Mouse (Mus musculus): ENCODE results near the gene Mcf2l.

The Mcf2l gene

DNA sequence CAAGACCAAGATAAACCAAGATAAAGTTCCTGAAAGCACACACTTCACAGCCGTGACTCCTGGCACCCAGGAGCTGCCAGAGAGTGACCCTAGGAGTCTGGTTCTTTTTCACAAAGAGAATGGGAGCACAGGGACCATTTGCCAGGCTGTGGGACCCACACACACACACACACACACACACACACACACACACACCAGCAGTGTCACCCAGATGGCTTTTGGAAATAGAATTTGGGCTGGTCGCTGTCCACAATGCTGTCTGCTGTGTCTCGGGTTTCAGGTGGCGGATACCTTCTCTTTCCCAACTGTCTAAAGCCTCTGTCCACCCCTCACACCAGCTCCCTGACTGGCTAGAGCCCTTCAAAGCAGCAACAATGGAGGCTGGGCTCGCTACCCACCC is 120.9 kb downstream of the Mcf2l start:
- no peak for DNase-seq (ENCODE audit: low spot score)

DNA sequence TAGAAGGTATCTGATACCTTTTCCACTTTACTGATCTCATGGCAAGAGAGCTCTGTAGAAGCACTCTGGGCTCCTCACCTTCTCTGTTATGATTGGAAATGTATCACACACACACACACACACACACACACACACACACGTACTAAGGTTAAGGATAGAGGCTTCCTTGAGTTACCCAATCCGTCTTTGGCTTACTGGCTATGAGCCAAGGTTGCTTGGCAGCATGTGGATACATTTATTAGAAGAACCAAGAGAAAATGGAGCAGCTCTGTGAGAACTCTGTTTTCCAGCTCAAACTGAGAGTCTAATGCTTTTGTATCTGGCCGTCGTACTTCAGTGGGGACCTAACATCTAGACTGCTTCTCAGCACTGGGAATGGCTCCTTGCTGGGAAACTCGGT is 121.9 kb downstream of the Mcf2l start:
- no peak for DNase-seq (ENCODE audit: low spot score)

DNA sequence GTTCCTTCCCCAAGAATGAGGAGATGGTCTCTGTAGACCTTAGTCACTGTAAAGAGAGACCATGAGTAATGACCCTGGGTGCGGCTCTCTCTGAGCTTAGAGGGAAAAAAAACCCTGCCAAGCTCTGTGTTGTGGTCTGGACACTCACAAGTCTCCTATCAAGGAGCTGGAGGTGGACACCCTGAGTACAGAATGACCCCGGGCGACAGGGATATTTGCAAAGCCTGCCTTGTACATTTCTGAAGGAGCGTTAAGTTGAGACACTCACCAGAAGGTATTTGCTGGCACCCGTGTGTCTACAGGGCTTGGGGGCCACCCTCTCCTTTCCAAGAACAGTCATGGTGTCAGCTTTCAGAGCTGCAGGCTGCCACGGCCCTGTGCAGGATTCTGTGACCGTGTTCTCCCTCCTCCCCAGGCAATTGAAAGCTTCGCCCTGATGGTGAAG is 123.2 kb downstream of the Mcf2l start:
- no peak for DNase-seq (ENCODE audit: low spot score)

DNA sequence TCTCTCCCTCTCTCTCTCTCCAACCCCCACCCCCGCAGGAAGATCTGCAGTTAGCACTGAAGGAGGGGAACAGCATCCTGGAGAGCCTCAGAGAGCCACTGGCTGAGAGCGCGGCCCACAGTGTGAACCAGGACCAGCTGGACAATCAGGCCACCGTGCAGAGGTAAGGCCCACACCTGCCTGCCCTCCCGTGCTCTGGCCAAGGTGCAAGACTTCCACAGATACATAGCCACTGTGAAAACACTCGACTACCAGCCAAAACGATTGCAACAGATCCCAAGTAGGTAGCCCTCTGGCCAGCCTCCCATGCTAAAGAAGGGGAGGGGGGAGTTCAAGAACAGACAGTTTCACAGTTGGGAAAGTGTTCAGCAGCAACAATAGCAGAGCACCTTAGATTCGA is 124.7 kb downstream of the Mcf2l start:
- DNase-seq (ENCODE audit: low spot score) = no peak

DNA sequence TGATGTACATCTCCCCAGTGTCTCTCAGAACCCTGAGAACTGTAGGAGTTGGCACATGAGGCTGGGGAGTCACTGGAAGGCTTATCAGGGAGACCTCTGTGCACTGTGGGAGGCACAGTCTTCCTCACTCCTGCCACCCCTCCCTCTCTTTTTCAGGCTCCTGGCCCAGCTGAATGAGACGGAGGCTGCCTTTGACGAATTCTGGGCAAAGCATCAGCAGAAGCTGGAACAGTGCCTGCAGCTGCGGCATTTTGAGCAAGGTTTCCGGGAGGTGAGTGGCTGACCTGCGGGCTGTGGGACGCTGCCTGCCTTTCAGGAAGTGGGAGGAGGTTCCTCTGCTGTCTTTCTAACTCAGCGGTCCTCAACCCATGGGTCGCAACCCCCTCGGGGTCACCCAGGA is 126.2 kb downstream of the Mcf2l start:
- DNase-seq (ENCODE audit: low spot score) = no peak

DNA sequence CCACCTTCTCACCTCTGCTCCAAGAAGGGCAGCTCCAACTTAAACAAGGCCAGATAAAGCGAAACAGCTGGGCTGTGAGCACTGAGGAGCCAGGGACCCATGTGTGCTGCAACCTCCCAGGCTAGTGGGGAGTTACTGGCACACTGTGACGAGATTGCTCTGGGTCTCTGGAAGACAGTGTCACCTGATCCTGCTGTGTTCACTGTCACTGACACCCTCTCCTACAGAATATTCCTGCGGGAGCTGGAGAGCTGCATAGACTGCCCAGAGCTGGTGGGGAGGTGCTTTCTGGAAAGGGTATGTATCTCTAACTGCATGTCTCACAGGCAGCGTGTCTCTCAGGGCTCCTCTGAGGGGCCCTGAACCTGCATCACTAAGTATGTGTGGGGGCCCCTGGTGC is 133.9 kb downstream of the Mcf2l start:
- DNase-seq (ENCODE audit: low spot score) = no peak

DNA sequence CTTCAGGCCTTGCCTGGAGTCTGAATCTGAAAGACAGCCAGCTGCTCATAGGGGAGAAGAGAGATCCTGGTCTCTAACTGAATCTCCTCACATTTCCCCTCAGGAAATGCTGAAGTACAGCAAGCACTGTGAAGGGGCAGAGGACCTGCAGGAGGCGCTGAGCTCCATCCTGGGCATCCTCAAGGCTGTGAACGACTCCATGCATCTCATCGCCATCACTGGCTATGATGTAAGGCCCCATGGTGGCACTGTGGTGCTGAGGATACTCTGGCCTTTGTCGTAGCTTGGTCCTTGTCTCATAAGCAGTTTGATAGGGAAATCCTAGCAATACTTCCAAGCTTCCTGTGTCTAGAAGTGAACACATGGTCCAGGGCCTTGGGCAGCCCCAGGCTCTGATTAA is 136.7 kb downstream of the Mcf2l start:
- no peak for DNase-seq (ENCODE audit: low spot score)

DNA sequence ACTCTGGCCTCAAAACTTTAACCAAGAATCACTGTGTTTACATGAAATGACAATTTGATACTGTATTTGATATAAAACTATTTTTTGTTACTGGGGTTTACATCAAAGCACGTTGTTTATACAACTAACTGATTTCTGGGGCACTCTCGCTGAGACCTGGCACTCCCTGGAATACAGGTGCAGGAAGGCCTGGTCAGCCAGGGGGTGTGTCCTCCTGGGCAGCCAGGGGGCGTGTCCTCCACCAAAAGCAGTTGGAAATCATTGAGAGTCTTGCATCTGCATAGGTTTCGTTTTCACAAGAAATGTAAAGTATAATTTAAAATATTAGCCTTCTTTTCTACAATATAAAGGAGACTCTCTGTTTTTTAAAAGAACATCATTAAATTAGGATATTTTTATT is 146.0 kb downstream of the Mcf2l start:
- no peak for DNase-seq (ENCODE audit: low spot score)

DNA sequence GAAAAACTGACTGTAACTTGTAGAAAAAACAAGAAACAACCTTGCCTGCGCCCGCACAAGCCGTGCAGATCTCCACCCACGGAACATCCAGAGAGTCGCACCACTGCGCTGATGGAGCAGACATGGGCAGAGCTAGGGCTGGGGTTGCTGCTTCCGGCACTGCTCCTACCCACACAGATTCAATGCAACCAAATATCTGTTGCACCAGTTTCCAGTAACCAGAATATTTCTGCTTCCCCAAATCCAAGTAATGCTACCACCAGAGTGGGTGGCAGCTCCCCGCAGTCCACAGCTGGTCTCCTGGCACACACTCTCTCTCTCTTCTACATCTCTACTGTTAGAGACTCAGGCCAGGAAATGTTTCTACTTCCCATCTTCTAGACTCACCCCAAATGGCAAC is 148.2 kb downstream of the Mcf2l start:
- DNase-seq (ENCODE audit: low spot score) = no peak

DNA sequence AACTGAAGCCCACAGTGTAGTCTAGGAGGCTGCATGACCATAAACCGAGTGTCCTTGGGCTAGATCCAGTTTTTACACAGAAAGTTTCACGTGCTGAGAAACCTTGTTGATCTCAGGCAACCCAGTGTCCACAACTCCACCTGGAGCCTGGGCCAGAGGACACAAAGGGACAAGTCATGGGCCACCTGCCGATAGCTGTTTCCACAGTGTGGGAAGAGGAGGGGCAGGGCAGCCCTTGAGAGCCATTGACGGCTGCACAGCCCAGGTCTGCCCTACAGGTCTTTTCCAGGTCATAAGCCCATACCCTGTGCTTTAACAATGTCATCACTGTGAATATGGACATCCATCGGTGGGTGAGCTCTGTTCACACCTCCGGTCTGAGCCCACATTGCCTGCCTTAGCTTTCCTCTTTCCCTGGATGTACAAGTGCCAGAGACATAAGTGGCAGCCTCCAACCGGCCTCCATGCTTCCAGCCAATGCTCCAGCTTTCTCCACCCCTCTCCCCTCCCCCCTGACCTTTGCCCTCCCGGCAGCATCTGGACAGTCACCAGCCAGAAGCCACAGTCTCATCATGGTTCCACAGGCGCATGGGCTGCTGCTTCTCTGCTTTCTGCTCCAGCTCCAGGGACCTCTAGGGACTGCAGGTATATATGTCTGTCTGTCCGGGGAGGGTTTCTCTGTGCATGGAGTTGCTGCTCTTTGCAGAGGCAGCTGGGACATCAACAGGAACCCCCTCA is 152.1 kb downstream of the Mcf2l start, which contains the start of gene F7:
F7 (plus strand) TSS at position 548 of the 738 bp plus-strand sequence.
- no peak for DNase-seq (ENCODE audit: low spot score)

DNA sequence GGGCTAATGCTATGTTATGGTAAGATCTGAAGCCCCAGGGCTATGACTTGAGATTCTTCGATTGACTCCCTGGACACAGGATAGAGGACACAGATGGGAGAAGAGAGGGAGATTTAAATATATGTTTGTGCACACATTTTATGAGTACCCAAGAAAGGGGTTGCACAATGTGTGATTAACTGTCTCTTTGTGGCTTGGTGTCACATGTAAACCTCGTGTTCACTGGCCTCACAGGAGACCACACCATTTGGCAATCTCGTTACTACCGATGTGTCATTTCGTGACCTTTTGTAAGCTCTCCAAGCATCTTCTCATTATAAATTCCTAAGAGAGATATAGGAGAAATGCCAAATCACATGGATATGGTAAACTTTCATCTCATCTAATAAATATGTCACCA is 154.0 kb downstream of the Mcf2l start:
- no peak for DNase-seq (ENCODE audit: low spot score)

DNA sequence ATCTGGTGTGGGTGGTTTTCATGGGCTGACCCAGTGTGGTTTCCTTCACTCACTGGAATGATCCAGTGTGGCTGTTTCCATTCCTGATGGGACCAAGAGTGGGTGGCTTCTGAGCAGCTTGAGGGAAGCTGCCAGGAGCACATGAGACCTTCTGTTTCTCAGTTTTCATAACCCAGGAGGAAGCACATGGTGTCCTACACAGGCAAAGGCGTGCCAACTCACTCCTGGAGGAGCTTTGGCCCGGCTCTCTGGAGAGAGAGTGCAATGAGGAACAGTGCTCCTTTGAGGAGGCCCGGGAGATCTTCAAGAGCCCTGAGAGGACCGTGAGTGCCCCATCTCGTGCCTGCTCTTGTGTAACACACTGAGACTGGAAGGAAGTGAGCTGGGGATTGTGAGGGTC is 154.9 kb downstream of the Mcf2l start:
- DNase-seq (ENCODE audit: low spot score) = no peak

DNA sequence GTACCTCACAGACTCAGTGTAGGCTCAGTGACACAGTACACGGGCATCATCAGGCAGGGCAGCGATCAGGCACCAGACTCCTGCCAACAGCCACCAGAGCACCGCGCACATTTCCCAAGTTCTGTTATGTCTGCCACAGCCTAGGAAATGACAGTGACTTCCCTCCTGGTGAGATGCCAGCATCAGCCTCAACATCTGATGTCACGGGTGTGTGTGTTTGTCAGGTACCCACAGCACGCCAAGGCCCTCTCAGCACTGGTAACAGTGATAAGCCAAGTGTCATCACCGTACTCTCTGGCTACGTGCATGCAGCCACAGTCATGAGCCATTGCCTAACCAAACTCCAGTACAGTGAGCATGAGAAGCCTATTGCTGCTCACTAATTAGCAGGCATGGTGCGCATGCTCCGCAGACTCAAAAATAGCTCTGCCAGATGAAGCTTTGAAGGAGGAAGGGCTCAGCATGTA is 162.8 kb downstream of the Mcf2l start:
- DNase-seq (ENCODE audit: low spot score) = no peak

DNA sequence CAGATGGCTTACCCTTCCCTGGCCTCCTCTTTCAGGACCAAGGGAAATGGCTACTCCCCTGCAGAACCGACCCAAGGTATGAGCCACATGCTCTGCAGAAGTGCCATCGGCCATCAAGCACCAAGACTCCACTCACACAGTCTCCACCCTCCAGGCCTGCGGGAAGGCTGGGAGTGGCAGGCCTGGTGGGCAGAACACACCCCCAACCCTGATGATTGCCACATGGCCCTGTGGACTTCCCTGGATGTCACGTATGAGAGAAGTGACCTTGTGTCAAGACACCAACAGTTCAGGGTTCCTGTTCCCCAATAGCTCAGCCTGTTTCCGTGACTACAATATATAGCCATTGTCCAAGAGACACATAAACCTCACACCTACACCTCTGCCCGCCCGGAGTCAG is 163.4 kb downstream of the Mcf2l start, which contains the start of gene F10:
F10 (plus strand) TSS at position 294 of the 400 bp plus-strand sequence.
- no peak for DNase-seq (ENCODE audit: low spot score)

DNA sequence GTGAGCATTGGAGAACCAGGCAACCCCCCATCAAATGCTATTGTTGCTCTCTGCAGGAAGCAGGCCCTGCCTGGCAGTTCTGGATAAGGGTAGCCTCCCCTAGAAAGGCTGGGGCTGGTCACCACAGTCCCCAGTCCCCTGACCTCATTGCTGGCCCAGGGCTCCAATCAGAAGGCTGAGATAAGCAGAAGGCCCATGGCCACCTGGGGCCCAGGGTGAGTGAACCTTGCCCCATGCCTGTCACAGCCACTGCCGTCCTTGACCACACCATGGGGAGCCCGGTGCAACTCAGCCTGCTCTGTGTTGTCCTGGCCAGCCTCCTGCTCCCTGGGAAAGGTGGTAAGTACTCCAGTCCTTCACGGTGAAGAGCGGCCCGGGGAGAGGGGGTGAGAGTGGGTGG is 164.0 kb downstream of the Mcf2l start:
- no peak for DNase-seq (ENCODE audit: low spot score)

DNA sequence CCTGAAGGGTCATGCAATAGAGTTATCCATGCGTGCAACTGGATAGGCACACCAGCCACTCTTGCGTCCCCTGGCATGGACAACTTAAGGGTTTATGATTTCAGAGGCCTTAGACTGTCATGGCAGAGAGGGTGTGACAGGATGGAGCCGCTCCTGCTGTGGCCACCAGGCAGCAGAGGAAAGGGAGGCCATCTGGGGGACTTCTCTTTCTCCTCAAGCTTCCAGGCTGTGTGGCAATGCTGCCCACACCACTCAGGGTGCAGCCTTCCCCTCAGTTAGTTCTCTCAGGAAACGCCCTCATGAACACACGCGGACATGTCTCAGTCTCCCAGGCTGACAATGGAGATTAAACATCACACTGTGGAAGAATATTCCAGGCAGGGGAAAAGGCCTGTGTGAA is 165.4 kb downstream of the Mcf2l start:
- no peak for DNase-seq (ENCODE audit: low spot score)

DNA sequence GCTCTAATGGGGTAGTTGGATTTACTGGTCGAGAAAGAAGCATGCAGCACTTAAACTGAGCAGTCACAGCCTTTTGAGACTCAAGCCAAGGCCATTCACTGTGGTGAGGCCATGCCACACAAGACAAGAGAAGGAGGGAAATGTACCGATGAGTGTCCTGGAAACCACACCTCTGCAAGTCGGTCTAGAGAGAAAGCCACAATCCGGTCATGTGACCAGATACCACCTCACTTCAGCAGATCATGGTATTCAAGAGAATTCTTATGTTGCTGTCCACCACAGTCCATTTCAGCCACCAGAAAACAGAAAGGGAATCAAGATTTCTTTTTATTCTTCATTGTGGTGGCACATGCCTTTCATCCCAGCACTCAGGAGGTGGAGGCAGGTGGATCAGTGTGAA is 167.9 kb downstream of the Mcf2l start:
- DNase-seq (ENCODE audit: low spot score) = no peak

DNA sequence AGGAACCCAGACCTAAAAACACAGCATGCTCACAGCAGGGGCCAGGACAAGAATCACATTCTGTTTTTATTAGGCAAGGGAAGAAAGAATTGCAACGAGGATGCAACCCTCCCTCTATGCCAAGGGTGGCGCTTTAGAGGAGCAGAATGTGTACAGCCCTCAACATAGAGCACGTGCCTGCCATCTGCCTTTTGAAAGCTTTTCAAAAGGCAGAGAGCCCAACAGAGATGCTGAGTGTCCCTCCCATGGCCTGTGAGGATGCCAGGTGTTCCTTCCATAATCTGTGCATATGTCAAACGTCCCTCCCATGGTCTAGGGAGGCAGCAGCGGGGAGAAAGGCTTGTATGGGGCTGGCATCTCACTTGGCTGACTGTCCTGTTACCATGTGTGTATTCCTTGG is 174.0 kb downstream of the Mcf2l start:
- no peak for DNase-seq (ENCODE audit: low spot score)

DNA sequence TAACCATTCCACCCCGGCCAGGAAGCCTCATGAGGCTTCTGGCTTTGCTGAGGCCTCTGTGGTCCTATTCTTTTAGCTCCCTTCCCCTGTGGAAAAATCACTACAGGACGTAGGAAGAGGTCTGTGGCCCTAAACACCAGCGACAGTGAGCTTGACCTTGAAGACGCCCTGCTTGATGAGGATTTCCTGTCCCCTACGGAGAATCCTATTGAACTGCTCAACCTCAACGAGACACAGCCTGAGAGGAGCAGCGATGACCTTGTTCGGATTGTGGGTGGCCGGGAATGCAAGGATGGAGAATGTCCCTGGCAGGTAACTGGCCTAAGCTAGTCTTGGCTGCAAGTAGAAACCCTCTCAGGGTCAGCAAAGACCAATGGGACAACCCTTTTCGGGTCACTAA is 176.9 kb downstream of the Mcf2l start:
- no peak for DNase-seq (ENCODE audit: low spot score)

DNA sequence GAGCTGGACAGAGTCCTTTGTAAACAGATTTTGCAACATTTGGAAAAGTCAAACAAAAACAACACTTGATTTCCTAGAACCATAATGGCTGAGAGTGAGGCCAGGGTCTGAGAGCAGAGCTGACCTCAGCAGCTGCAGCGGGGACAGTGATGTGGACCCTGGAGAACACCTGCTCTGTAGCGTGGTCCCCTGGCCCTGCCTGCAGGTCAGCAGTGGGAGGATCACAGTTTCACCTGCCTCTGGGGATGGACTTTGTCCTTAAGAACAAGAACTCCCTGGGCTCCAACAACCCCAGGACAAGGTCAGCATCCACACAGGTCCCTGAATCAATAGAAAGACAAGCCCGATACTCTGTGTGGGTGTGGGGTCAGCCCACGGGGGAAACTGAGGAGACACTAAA is 183.7 kb downstream of the Mcf2l start:
- DNase-seq (ENCODE audit: low spot score) = no peak

DNA sequence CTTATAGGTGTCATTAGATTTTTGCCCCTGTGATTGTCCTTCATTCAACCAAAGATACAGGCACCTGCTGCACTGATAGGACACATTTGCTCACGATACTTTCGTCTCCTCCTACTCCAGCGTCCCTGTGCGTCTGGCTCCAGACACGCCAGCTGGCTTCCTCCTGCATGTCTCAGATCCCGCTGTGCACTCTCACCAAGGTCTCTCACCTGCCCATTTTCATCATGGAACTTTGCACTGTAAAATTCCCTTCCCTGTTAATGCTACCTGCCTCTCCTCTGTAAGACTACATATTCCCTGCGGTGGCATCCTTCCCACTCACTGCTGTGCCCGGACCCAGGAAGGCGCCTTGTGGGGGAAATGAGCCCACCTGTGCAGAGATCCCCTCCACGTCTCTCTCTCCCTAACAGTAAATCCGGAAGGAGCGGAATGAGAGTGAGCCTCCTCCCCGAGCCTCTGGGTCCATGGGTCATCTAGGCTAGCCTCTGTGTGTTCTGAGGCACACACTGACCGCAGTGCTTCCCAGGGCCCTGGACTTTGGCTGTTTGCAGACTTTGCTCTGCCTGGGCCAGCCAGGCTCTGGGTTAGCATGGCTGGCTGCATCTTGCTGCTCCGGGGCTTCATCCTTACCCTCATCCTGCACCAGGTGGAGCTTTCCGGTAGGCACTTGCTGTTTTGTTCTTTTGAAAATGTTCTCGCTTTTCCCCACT is 187.0 kb downstream of the Mcf2l start, which contains the start of gene Proz:
Proz (plus strand) TSS at position 474 of the 710 bp plus-strand sequence.
- DNase-seq (ENCODE audit: low spot score) = no peak

DNA sequence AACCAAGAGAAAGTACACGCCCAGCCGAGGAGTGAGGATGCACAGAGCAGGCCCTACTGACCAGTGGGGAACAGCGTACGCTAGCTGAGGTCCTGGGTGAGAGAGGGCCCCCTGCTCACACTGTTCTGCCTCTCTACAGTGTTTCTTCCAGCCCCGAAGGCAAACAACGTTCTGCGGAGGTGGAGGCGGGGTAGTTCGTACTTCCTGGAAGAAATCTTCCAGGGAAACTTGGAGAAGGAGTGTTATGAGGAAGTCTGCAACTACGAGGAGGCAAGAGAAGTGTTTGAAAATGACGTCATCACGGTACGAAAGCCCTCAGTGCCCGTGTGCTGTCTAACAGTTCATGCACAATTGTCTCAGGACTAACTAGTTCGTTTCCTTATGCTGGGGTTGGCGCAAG is 189.5 kb downstream of the Mcf2l start:
- no peak for DNase-seq (ENCODE audit: low spot score)
